Mouse (Mus musculus) heart, embryonic 11.5 days (tissue): ENCODE results near the gene Ttc21a. TPM values are rescaled to one million over a fixed set of nuclear protein-coding genes. Genes with fewer than 3 reads are reported as not detected.
"Not testable (repeated sequence)": the region's sequence is repeated elsewhere in the genome, so short reads cannot be mapped to it uniquely, and the experiment has no call there.

ENCODE experiments used
- ATAC-seq: fragments of 200-750 bp; cut with Nextera tagmentation; replicated peaks from 2 replicates; pipeline ENCODE4 v1.8.0; 2017; ENCODE audit warnings: moderate library complexity; ENCODE audit not compliant: insufficient number of reproducible peaks, low FRiP score, low TSS enrichment
- H3K27ac ChIP-seq: fragments of 300-500 bp; sonication (generic); 2 replicates; pipeline ENCODE4 v1.5.1; 2014; ENCODE audit warnings: mild to moderate bottlenecking, low read depth, low read length
- H3K27me3 ChIP-seq: fragments of 300-500 bp; sonication (generic); 2 replicates; pipeline ENCODE4 v1.6.1; 2014; ENCODE audit warnings: mild to moderate bottlenecking, low read length, mixed read lengths; ENCODE audit not compliant: control insufficient read depth, insufficient read depth
- H3K36me3 ChIP-seq: fragments of 300-500 bp; sonication (generic); 2 replicates; pipeline ENCODE4 v1.6.1; 2014; ENCODE audit warnings: mild to moderate bottlenecking, low read length, moderate library complexity, mixed read lengths; ENCODE audit not compliant: control insufficient read depth, insufficient read depth
- H3K4me1 ChIP-seq: fragments of 300-500 bp; sonication (generic); 2 replicates; pipeline ENCODE4 v1.6.1; 2014; ENCODE audit warnings: low read length; ENCODE audit not compliant: control insufficient read depth, insufficient read depth
- H3K4me2 ChIP-seq: fragments of 300-500 bp; sonication (generic); 2 replicates; pipeline ENCODE4 v1.6.1; 2014; ENCODE audit warnings: mild to moderate bottlenecking, moderate library complexity
- H3K4me3 ChIP-seq: fragments of 300-500 bp; sonication (generic); 2 replicates; pipeline ENCODE4 v1.5.1; 2014; ENCODE audit warnings: low read depth, low read length
- H3K9ac ChIP-seq: fragments of 300-500 bp; sonication (generic); 2 replicates; pipeline ENCODE4 v1.6.1; 2014; ENCODE audit warnings: mild to moderate bottlenecking, low read depth, low read length, moderate library complexity
- H3K9me3 ChIP-seq: fragments of 300-500 bp; sonication (generic); replicated peaks from 2 replicates; pipeline ENCODE4 v1.6.1; 2016; ENCODE audit warnings: low read length; ENCODE audit not compliant: control insufficient read depth
- WGBS: fragments of 180-500 bp; shearing (Covaris S2); extraction: QIAGEN DNeasy Blood & Tissue Kit; methylation state at CpG from one replicate; pipeline ENCODE4 v1.1.7; 2014; ENCODE audit not compliant: insufficient replicate concordance; 5-methylcytosine and 5-hydroxymethylcytosine counted together
- polyA plus RNA-seq: library from polyadenylated mRNA; unstranded; fragments of >200 nt; fragmentation: Nextera tagmentation; extraction: Ambion mirVana; gene quantifications from 2 replicates; pipeline ENCODE4 v1.2.1, GENCODE M21; 2014

Ttc21a gene
- polyA plus RNA-seq, 1 experiment from 2014 or later = 0.23 TPM

DNA sequence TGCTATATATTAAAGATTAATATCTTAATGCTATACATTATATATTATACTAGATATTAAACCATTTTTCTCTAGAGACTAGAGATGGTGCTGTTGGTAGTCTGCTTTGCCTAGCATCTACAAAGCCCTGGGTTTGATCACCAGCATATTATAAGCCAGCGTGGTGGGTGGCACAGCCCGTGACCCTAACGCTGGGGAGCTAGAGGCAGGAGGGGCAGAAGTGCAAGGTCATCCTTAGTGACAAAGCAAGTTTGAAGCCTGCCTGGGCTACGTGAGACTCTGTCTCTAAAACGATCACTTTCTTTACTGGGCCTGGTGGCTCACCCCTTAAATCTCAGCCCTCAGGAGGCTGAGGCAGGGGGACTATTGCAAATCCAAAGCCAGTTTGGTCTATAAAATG is 65.5 kb downstream of the Ttc21a start:
- peak overlapping the region; percentile 84; the same call in 1 of the 2 replicates for H3K27ac ChIP-seq
- H3K27me3 ChIP-seq = no peaks in the 10 kb centered on the region
- no peak overlapping the region for H3K9ac ChIP-seq
- no peak overlapping the region for H3K4me2 ChIP-seq
- WGBS = 78% methylated on average over 5 of the region's 5 CpGs
- H3K36me3 ChIP-seq = no peaks in the 10 kb centered on the region
- ATAC-seq = peak; percentile 62; the same call in 1 of the 2 replicates
- peaks cover 3% of the 10 kb centered on the region for H3K4me1 ChIP-seq
- H3K4me3 ChIP-seq = no peak overlapping the region
- H3K9me3 ChIP-seq = no peaks in the 10 kb centered on the region

DNA sequence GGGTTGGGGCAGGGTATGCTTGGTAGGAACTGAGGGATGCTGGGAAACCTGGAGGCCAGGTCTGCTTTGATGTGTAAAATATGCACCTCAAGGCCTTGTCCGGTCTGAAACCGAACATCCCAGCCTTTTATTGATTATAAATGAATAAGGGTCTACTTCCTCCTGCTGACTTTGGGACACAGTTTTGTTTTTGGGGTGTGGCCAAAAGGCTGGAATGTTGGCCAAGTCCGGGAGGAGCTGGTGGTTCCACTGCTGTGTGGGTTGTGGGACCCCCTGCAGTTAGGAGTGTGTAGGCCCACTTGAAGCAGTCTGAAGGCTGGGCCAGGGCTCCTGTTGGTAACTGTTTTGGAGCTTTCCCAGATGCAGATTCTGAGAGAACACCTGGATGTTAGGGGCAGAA is 68.5 kb downstream of the Ttc21a start:
- H3K4me2 ChIP-seq = no peak overlapping the region
- H3K36me3 ChIP-seq = no peaks in the 10 kb centered on the region
- H3K27me3 ChIP-seq = no peaks in the 10 kb centered on the region
- no peaks in the 10 kb centered on the region for H3K9me3 ChIP-seq
- peaks cover 7% of the 10 kb centered on the region for H3K4me1 ChIP-seq
- H3K4me3 ChIP-seq = no peak overlapping the region
- no peak for ATAC-seq
- 76% methylated on average over 3 of the region's 3 CpGs for WGBS
- H3K27ac ChIP-seq = no peak overlapping the region
- no peak overlapping the region for H3K9ac ChIP-seq

DNA sequence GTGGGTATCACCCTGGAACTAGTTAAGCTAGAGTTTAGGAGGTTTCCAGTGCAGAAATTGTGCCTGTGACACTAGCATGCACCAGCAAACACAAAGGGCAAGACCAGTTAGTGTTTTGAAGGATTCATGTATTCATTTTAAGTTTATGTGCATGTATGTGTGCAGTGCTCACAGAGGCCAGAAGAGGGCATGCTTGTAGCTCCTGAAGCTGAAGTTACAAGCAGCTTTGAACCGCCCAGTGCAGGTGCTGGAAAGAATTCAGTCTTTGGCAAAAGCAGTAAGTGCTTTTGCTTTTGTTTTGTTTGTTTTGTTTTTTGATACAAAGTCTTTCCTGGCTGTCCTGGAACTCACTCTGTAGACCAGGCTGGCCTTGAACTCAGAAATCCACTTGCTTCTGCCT is 70.4 kb downstream of the Ttc21a start:
- 89% methylated on average over 1 of the region's 1 CpGs for whole genome bisulfite sequencing

DNA sequence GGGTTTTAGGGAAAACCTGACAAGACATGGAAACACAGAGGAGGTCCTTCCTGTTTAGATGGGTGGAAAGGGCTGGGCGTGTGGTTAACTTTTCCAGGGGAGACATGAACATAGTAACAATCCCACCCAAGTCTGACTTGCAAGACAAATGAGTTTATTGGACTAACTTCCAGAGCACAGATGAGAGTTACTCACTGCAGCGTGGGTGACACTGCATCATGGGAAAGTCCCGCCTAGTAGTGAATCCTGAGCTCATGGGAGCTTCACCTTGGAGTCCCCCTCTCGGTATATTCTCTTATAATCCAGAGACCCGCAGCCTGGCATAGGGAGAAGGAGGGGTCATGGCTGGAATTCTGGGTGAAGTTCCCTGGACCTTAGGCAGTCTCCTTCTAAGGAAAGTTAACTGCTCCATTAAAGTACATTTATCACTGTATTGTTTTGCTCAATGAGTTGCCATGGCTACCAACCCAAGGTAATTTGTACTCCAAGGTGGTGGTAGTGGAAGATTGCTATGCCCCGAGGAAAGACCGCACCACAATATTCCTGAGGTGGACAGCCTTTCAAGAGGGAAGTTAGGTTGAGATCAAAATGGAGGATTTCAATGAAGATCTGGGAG is 71.9 kb downstream of the Ttc21a start:
- H3K9ac ChIP-seq = no peak overlapping the region
- ATAC-seq = no peak
- H3K27me3 ChIP-seq = no peaks in the 10 kb centered on the region
- no peaks in the 10 kb centered on the region for H3K36me3 ChIP-seq
- peaks cover 14% of the 10 kb centered on the region for H3K4me1 ChIP-seq
- no peak overlapping the region for H3K4me3 ChIP-seq
- H3K4me2 ChIP-seq = no peak overlapping the region
- no peak overlapping the region; the same call in 1 of the 2 replicates for H3K27ac ChIP-seq
- WGBS = 73% methylated on average over 7 of the region's 7 CpGs
- no peaks in the 10 kb centered on the region for H3K9me3 ChIP-seq

More for the DNA sequence above, 70.4 kb downstream of the Ttc21a start:
- no peak for ATAC-seq
- Histone ChIP-seq H3K27ac (no peak overlapping the region), H3K4me3 (no peak overlapping the region), H3K4me1 (0 out of 2 replicates have a peak, but pooled peaks cover 5% of the 10 kb centered on the region), H3K27me3 (no peaks in the 10 kb centered on the region), H3K4me2 (no peak overlapping the region), H3K36me3 (no peaks in the 10 kb centered on the region), H3K9me3 (no peaks in the 10 kb centered on the region), H3K9ac (no peak overlapping the region)

DNA sequence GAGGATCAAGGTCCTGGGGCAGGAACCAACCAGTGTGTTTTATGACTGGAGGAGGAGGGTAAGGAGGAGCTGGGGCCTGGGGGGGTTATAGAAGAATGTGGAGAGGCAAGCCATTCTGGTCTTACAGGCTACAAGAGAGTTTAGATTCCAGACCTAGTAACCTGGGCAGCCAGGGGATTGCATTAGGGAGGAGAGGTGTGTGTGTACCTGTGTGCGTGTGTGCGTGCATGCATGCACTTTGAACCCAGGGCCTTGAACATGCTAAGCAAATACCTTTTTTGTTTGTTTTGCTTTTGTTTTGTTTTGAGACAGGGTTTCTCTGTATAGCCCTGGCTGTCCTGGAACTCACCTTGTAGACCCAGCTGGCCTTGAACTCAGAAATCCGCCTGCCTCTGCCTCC is 72.5 kb downstream of the Ttc21a start:
- no peak overlapping the region; the same call in 1 of the 2 replicates for H3K27ac ChIP-seq
- H3K9ac ChIP-seq = no peak overlapping the region
- no peaks in the 10 kb centered on the region for H3K27me3 ChIP-seq
- ATAC-seq = no peak
- peaks cover 4% of the 10 kb centered on the region; the same call in 1 of the 2 replicates for H3K36me3 ChIP-seq
- H3K4me1 ChIP-seq = peaks cover 14% of the 10 kb centered on the region
- H3K4me2 ChIP-seq = no peak overlapping the region
- H3K4me3 ChIP-seq = no peak overlapping the region
- WGBS = 96% methylated on average over 3 of the region's 3 CpGs
- no peaks in the 10 kb centered on the region for H3K9me3 ChIP-seq

DNA sequence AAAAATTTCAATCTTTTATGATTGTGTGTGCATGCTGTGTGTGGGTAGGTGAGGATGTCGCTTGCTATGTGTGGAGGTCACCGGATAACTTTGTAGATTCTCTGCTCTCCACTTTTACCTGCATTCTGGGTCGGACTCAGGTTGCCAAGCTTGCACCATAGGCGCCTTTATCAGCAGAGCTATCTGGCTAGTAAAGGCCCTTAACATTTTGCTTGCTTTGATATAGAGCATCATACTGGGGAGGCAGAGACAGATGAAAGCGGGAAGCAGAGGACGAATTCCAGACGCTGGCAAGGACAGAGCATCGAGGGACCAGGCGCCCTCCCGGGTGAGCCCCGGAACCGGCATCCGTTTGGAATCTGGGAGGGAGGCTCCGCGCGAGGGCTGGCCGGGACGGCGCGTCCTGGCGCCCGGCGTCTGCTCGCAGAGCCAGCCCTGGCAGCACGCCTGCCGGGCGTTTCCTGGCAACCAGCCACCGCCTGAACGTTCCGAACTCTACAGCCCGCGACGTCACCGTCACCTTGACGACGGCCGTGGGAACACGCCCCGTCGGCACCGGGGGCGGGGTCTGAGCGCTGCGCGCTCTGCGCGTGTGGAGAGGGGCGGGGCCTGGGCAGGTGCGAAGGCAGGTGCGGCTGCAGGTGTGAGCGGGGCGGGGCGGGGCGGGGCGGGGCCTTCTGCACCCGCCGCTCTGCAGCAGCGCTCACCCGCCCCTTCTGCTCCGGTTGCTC is 73.5 kb downstream of the Ttc21a start:
- Histone ChIP-seq H3K27ac (peak overlapping the region; percentile 77), H3K27me3 (no peaks in the 10 kb centered on the region), H3K9ac (peak overlapping the region; percentile 29), H3K36me3 (peaks cover 12% of the 10 kb centered on the region; the same call in 1 of the 2 replicates), H3K4me1 (peaks cover 14% of the 10 kb centered on the region), H3K9me3 (no peaks in the 10 kb centered on the region), H3K4me2 (peak overlapping the region; percentile 76), H3K4me3 (peak overlapping the region; percentile 41)
- peak; percentile 90 for ATAC-seq
- WGBS = 2% methylated on average over 38 of the region's 60 CpGs

DNA sequence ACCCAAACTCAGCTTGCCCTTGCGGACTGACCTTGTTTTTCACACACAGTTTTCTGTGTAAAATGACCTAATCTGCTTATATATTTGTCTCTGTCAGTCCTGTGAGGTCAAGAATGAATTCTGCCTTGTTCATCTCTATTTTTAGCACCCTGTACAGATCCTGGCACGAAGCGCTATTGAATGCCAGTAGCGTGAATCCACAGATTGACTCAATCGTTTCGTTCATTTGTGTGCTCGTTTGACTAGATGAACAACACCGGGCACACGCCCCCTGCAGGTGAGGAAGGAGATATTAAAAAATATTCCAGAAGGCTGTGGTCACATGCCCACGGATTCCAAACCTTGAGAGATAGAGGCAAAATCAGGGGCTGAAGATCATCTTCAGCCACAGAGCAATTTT is 74.1 kb downstream of the Ttc21a start:
- peak overlapping the region; percentile 76 for H3K4me2 ChIP-seq
- 2% methylated on average over 10 of the region's 10 CpGs for WGBS
- H3K9me3 ChIP-seq = no peaks in the 10 kb centered on the region
- ATAC-seq = peak; percentile 20; the same call in 1 of the 2 replicates
- H3K4me3 ChIP-seq = peak overlapping the region; percentile 41
- peaks cover 12% of the 10 kb centered on the region for H3K36me3 ChIP-seq
- H3K27ac ChIP-seq = peak overlapping the region; percentile 77
- H3K4me1 ChIP-seq = peaks cover 14% of the 10 kb centered on the region
- H3K27me3 ChIP-seq = no peaks in the 10 kb centered on the region
- peak overlapping the region; percentile 29 for H3K9ac ChIP-seq

DNA sequence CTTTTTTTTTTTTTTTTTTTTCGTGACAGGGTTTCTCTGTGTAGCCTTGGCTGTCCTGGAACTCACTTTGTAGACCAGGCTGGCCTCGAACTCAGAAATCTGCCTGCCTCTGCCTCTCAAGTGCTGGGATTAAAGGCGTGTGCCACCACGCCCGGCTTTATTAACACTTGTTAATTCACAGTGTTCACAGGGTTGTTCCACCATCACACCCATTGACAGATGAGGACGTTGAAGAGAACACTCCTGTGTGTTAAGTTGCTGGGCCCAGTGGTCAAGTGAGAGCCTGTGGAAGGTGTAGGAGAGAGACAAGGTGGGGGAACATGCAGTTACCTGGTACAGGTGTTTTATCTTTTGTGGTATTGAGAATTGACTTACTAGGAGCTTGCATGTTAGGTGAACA is 74.8 kb downstream of the Ttc21a start:
- H3K27ac ChIP-seq, H3K27me3 ChIP-seq, H3K9ac ChIP-seq, H3K4me2 ChIP-seq, H3K4me3 ChIP-seq, ATAC-seq, H3K9me3 ChIP-seq: not testable (repeated sequence)
- peaks cover 16% of the 10 kb centered on the region for H3K36me3 ChIP-seq
- WGBS = 71% methylated on average over 6 of the region's 6 CpGs
- peaks cover 15% of the 10 kb centered on the region for H3K4me1 ChIP-seq
